Mouse (Mus musculus): Measurements from ENCODE around the gene Hils1.

GRCm38 (mm10) chr11:95006525-95007219 is 39.3 kb downstream of the Hils1 start:
- TF ChIP-seq CTCF (IDR thresholded peaks at IDR 0.05; ENCODE audit: borderline replicate concordance, insufficient read depth, low read length) (no peak), POLR2A (IDR thresholded peaks at IDR 0.05; ENCODE audit: low read depth, low read length) (peak; percentile 53)
